Mouse (Mus musculus) cerebellum, adult 11 months (tissue): ENCODE measurements at regions not wholly inside any gene's neighbourhood (a gene's known extent, or its start where the extent isn't known, plus 50 kb on each side); places are given as distances from the start of the nearest gene placed in this dataset.
"Not testable (repeated sequence)": the region's sequence is repeated elsewhere in the genome, so short reads cannot be mapped to it uniquely, and the experiment has no call there.

Experiments used
- DNase-seq: peaks from one replicate; pipeline ENCODE4 v3.0.0; 2022

- not testable (repeated sequence) for DNase-seq
Measured at GRCm38 (mm10) chr6:48172769-48173168, 86.4 kb upstream of the Zfp746 start.

GRCm38 (mm10) chr6:48136851-48137250 lies 50.5 kb upstream of the Zfp746 start:
- no peak for DNase-seq
